Mouse (Mus musculus) heart, adult 2 months (tissue): ENCODE results near the gene Fcf1.

Source experiments
- CTCF ChIP-seq: fragments of 200-600 bp; IDR thresholded peaks from 2 replicates; pipeline ENCODE4 v1.8.1; 2022; ENCODE audit warnings: antibody characterized with exemption, mild to moderate bottlenecking, moderate library complexity
- EP300 ChIP-seq: fragments of 200-500 bp; IDR thresholded peaks from 2 replicates; pipeline ENCODE4 v1.6.1; 2011; ENCODE audit warnings: low read depth, low read length, control low read depth; ENCODE audit not compliant: insufficient read depth
- POLR2A ChIP-seq: fragments of 200-500 bp; IDR thresholded peaks from 2 replicates; pipeline ENCODE4 v1.6.1; 2011; ENCODE audit warnings: mild to moderate bottlenecking, low read depth, low read length, control low read depth; ENCODE audit not compliant: insufficient read depth

DNA sequence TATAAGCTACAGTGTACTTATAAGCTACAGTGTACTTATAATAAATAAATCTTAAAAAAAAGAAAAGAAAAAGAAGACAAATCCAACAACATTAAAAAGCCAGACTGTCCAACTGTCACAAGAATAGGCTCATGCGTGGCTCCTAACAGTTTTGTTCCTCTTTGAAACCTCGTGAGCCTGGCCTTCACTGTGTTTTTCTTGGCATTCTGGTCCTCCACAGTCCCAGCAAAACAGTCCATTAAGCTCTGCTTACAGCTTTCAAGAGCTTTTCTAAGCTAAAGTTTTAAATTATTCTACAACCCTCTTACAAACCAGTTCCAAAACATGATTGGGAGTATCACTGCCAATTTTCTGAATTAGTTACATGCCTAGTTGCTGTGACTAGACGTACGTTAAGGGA lies 18.8 kb downstream of the Fcf1 start:
- TF ChIP-seq CTCF (no peak), POLR2A (no peak), EP300 (no peak)
